Mouse (Mus musculus) MEL (cell line): ENCODE measurements around the gene Lix1. TPM values are rescaled to one million over a fixed set of nuclear protein-coding genes. Genes with fewer than 3 reads are reported as not detected.
"Not testable (repeated sequence)": the region's sequence is repeated elsewhere in the genome, so short reads cannot be mapped to it uniquely, and the experiment has no call there.

Source experiments
- DNase-seq: peaks from one replicate; pipeline ENCODE4 v3.0.0; 2011; ENCODE audit warnings: low read depth, low spot score
- H3K27ac ChIP-seq: 2 replicates; pipeline ENCODE4 v1.5.1; 2012; ENCODE audit warnings: low read depth, mild to moderate bottlenecking, control low read depth, low read length, moderate library complexity; ENCODE audit not compliant: control insufficient read depth
- H3K27me3 ChIP-seq, 2 experiments: fragments of 150-350 bp in 1 of 2; sonication (generic) in 1 of 2; 2 replicates each; pipeline ENCODE4 v1.6.1; 2012; ENCODE audit warnings: low read length in 2 of 2, mild to moderate bottlenecking in 2 of 2, improper control_type of control experiment in 1 of 2, moderate library complexity in 1 of 2; ENCODE audit not compliant: insufficient read depth in 2 of 2, control insufficient read depth in 1 of 2
- H3K36me3 ChIP-seq, 2 experiments: 2 replicates each; pipeline ENCODE4 v1.6.1; 2012 to 2014; ENCODE audit warnings: low read length in 2 of 2, improper control_type of control experiment in 1 of 2, inconsistent platforms in 1 of 2, mild to moderate bottlenecking in 1 of 2; ENCODE audit not compliant: insufficient read depth in 2 of 2, control insufficient read depth in 1 of 2
- H3K4me1 ChIP-seq, 2 experiments: fragments of 150-350 bp in 1 of 2; sonication (generic) in 1 of 2; 2 replicates each; pipeline ENCODE4 v1.6.1; 2012; ENCODE audit warnings: low read length in 2 of 2, improper control_type of control experiment in 1 of 2, mild to moderate bottlenecking in 1 of 2; ENCODE audit not compliant: insufficient read depth in 2 of 2, control insufficient read depth in 1 of 2
- H3K4me3 ChIP-seq, 2 experiments: fragments of 150-350 bp in 1 of 2; sonication (generic) in 1 of 2; 2 replicates each; pipeline ENCODE4 v1.5.1; 2012; ENCODE audit warnings: low read depth in 2 of 2, low read length in 2 of 2, mild to moderate bottlenecking in 2 of 2, moderate library complexity in 2 of 2, control low read depth in 1 of 2, improper control_type of control experiment in 1 of 2; ENCODE audit not compliant: control insufficient read depth in 1 of 2, insufficient read depth in 1 of 2
- H3K79me2 ChIP-seq: 2 replicates; pipeline ENCODE4 v1.6.1; 2012; ENCODE audit warnings: mild to moderate bottlenecking, low read length, moderate library complexity; ENCODE audit not compliant: control insufficient read depth, poor library complexity, insufficient read depth
- H3K9ac ChIP-seq: 2 replicates; pipeline ENCODE4 v1.6.1; 2012; ENCODE audit warnings: low read depth, mild to moderate bottlenecking, control low read depth, low read length, moderate library complexity; ENCODE audit not compliant: control insufficient read depth, poor library complexity, severe bottlenecking
- H3K9me3 ChIP-seq: fragments of 150-350 bp; sonication (generic); replicated peaks from 2 replicates; pipeline ENCODE4 v1.6.1; 2012; ENCODE audit warnings: mild to moderate bottlenecking, low read length, improper control_type of control experiment, moderate library complexity; ENCODE audit not compliant: insufficient read depth
- CHD1 ChIP-seq: IDR thresholded peaks from 2 replicates; pipeline ENCODE4 v1.6.1; 2012; ENCODE audit warnings: low read depth, mild to moderate bottlenecking, inconsistent platforms, low read length, improper control_type of control experiment
- CTCF ChIP-seq, 3 experiments: IDR thresholded peaks in 2 of 3; conservative IDR thresholded peaks in 1 of 3; 2 replicates each; pipeline ENCODE4 v1.5.1; 2011 to 2012; ENCODE audit warnings: low read length in 3 of 3, low read depth in 2 of 3, mild to moderate bottlenecking in 2 of 3, improper control_type of control experiment in 1 of 3, inconsistent platforms in 1 of 3, mixed read lengths in 1 of 3, moderate library complexity in 1 of 3; ENCODE audit not compliant: control insufficient read depth in 1 of 3, insufficient read depth in 1 of 3, poor library complexity in 1 of 3, severe bottlenecking in 1 of 3
- ETS1 ChIP-seq: IDR thresholded peaks from 2 replicates; pipeline ENCODE4 v1.6.1; 2012; ENCODE audit warnings: low read depth, mild to moderate bottlenecking, inconsistent platforms, low read length, improper control_type of control experiment, moderate library complexity
- MAFK ChIP-seq: IDR thresholded peaks from 2 replicates; pipeline ENCODE4 v1.6.1; 2011; ENCODE audit warnings: low read depth, mild to moderate bottlenecking, low read length, improper control_type of control experiment, borderline replicate concordance
- MAX ChIP-seq: IDR thresholded peaks from 2 replicates; pipeline ENCODE4 v1.6.1; 2011; ENCODE audit warnings: low read length, improper control_type of control experiment
- MAZ ChIP-seq: IDR thresholded peaks from 2 replicates; pipeline ENCODE4 v1.6.1; 2012; ENCODE audit warnings: low read depth, mild to moderate bottlenecking, inconsistent platforms, low read length, improper control_type of control experiment
- MYB ChIP-seq: IDR thresholded peaks from 2 replicates; pipeline ENCODE4 v1.6.1; 2011; ENCODE audit warnings: mild to moderate bottlenecking, low read depth, low read length, improper control_type of control experiment
- MYC ChIP-seq: IDR thresholded peaks from 2 replicates; pipeline ENCODE4 v1.6.1; 2011; ENCODE audit warnings: low read depth, mild to moderate bottlenecking, low read length, improper control_type of control experiment, moderate library complexity
- NELFE ChIP-seq: IDR thresholded peaks from 2 replicates; pipeline ENCODE4 v1.6.1; 2011; ENCODE audit warnings: low read depth, low read length, improper control_type of control experiment
- NRF1 ChIP-seq: IDR thresholded peaks from 2 replicates; pipeline ENCODE4 v1.6.1; 2014; ENCODE audit warnings: low read depth, mild to moderate bottlenecking, inconsistent platforms, low read length, improper control_type of control experiment, moderate library complexity; ENCODE audit not compliant: poor library complexity, insufficient read depth, severe bottlenecking
- POLR2AphosphoS2 ChIP-seq: IDR thresholded peaks from 2 replicates; pipeline ENCODE4 v1.6.1; 2011; ENCODE audit warnings: low read length, improper control_type of control experiment
- RAD21 ChIP-seq: IDR thresholded peaks from 2 replicates; pipeline ENCODE4 v1.6.1; 2011; ENCODE audit warnings: mild to moderate bottlenecking, low read depth, low read length, improper control_type of control experiment
- SIN3A ChIP-seq: IDR thresholded peaks from 2 replicates; pipeline ENCODE4 v1.6.1; 2012; ENCODE audit warnings: low read length, improper control_type of control experiment, inconsistent platforms
- TAL1 ChIP-seq: IDR thresholded peaks from 2 replicates; pipeline ENCODE4 v1.6.1; 2012; ENCODE audit warnings: mild to moderate bottlenecking, inconsistent platforms, low read length, moderate library complexity, mixed read lengths
- ZC3H11A ChIP-seq: IDR thresholded peaks from 2 replicates; pipeline ENCODE4 v1.6.1; 2012; ENCODE audit warnings: low read depth, mild to moderate bottlenecking, inconsistent platforms, low read length, improper control_type of control experiment
- ZKSCAN1 ChIP-seq: IDR thresholded peaks from 2 replicates; pipeline ENCODE4 v1.6.1; 2012; ENCODE audit warnings: low read depth, mild to moderate bottlenecking, inconsistent platforms, low read length, improper control_type of control experiment, moderate library complexity
- ZMIZ1 ChIP-seq: IDR thresholded peaks from 2 replicates; pipeline ENCODE4 v1.6.1; 2012; ENCODE audit warnings: low read depth, mild to moderate bottlenecking, inconsistent platforms, low read length, improper control_type of control experiment, moderate library complexity
- ZNF384 ChIP-seq: IDR thresholded peaks from 2 replicates; pipeline ENCODE4 v1.6.1; 2012; ENCODE audit warnings: low read depth, mild to moderate bottlenecking, inconsistent platforms, low read length, improper control_type of control experiment
- polyA plus RNA-seq, 2 experiments: library from polyadenylated mRNA; stranded (reverse) in 1 of 2; unstranded in 1 of 2; fragments of >175 nt in 1 of 2; fragments of >200 nt in 1 of 2; gene quantifications; 2 replicates each; pipeline versions ENCODE4 v1.2.1 to v1.2.4; 2012; ENCODE audit warnings: low replicate concordance in 2 of 2, low read depth in 1 of 2; ENCODE audit not compliant: insufficient read length in 2 of 2, insufficient read depth in 1 of 2, missing spikeins in 1 of 2
- total RNA-seq: library from RNA; depleted of rRNA; stranded (reverse); fragments of 300-350 nt; gene quantifications from 2 replicates; pipeline ENCODE4 v1.2.3, GENCODE M21; 2012

The Lix1 gene
- total and polyA plus RNA-seq, 3 experiments = not detected

DNA sequence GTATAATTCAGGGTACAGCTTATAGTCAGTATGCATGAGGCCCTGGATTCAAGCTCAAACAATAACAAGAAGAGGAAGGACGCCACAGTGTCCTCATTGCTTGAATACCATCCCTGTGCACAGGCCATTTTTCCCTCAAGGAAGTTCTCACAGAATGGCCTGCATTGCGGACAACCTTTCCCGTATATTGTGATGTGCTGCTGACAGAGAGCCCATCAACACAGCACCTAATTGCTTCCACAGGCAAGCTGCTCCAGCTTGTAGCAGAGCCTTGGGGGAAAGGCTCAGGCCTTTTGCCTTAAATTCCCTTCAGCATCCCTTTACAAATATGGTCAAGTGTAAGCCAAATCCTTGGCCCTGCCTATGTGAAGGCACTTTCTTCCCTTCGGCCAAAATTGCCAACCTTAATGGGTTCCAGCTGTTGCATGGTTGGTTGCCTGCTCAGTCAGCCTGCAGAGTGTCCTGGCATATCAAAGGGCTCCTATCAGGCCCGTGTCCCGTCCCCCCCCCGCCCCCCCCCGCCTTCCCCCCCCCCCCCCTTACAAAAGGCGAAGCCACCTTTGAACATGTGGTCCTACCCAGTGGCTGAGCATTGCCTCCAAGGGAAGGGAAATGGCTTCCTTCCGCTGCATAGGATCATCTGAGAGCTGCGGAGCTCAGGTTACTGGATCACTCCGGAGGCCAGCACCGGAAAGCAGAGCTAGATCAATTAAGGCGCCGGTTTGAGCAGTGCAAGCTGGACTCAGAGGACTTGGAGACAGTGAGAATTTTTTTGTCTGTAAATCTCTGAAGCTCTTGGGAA, 88.5 kb downstream of the Lix1 start:
- Histone ChIP-seq H3K9ac (no peak overlapping the region), H3K27ac (no peak overlapping the region), H3K27me3 (no peaks in the 10 kb centered on the region), H3K9me3 (no peaks in the 10 kb centered on the region), H3K79me2 (no peaks in the 10 kb centered on the region), H3K36me3 (no peaks in the 10 kb centered on the region), H3K4me1 (no peaks in the 10 kb centered on the region), H3K4me3 (no peak overlapping the region)
- no peak for DNase-seq
- TF ChIP-seq POLR2AphosphoS2 = no peak
- TF ChIP-seq MYC = no peak
- no peak for TF ChIP-seq ZC3H11A
- no peak for TF ChIP-seq NELFE
- no peak for TF ChIP-seq ETS1
- TF ChIP-seq ZNF384 = no peak
- TF ChIP-seq NRF1 = no peak
- TF ChIP-seq RAD21 = no peak
- TF ChIP-seq SIN3A = no peak

DNA sequence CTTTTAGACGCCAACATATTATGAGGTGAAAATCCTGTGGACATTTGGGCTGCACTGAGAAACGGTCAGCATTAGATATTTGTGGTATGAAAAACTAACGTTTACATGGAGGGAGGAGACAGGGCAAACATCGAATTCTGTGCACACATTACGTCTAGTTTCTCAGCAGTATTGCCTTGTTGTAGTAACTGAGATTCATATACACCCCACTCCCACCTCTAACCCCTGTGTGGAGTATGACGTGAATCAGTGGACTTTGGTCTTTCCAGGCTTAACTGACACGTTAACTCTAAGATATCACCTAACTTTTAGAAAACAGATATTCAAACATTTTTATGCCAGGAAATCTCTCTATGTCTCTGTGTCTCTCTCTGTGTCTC, 89.1 kb downstream of the Lix1 start:
- Histone ChIP-seq H3K27ac (no peak overlapping the region), H3K36me3 (no peaks in the 10 kb centered on the region), H3K9ac (no peak overlapping the region), H3K9me3 (no peaks in the 10 kb centered on the region), H3K79me2 (no peaks in the 10 kb centered on the region), H3K4me3 (no peak overlapping the region), H3K4me1 (peaks cover 0 to under 1% of the 10 kb centered on the region in 2 experiments; a peak in 1 of 4 replicates), H3K27me3 (no peaks in the 10 kb centered on the region)
- TF ChIP-seq MAX = no peak
- DNase-seq = no peak

DNA sequence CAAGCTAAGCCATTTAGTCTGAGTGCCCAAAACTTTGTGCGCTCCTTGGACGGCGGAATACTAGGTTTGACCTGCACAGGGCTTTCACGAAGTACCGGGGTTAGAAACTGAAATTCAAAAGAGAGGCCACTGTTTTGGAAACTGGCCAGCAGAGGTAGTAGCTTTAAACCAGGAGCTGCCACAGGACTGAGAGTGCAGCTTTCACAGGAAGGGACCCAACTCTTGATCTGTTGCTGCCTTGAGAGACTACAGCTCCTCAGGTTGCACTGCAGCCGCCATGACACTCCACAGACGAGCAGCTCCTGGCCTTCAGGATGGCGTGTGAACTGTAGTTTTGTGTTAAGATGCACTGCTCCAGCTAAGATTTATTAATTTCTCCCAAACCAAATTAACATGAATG, 89.6 kb downstream of the Lix1 start:
- H3K27me3 ChIP-seq = no peaks in the 10 kb centered on the region
- TF ChIP-seq MAX (no peak), TAL1 (no peak), ZNF384 (no peak), MAFK (no peak), ZMIZ1 (no peak), MYC (no peak), CTCF (IDR thresholded peaks at IDR 0.05 in 2 of 3, conservative IDR thresholded peaks at IDR 0.05 in 1 of 3; ENCODE audit: control insufficient read depth in 1 of 3, insufficient read depth in 1 of 3, low read depth in 2 of 3, low read length in 3 of 3, poor library complexity in 1 of 3, severe bottlenecking in 1 of 3) (no peak), RAD21 (no peak), ZKSCAN1 (no peak), MYB (no peak), CHD1 (no peak), POLR2AphosphoS2 (no peak), MAZ (no peak)
- TF ChIP-seq, all 39 proteins: peak for 0
- no peak for DNase-seq
- H3K27ac ChIP-seq = no peak overlapping the region
- H3K9ac ChIP-seq = no peak overlapping the region
- H3K9me3 ChIP-seq = no peaks in the 10 kb centered on the region
- no peaks in the 10 kb centered on the region for H3K79me2 ChIP-seq
- H3K4me3 ChIP-seq = no peak overlapping the region
- H3K36me3 ChIP-seq = no peaks in the 10 kb centered on the region; a peak in 1 of 4 replicates
- H3K4me1 ChIP-seq = peaks cover 0 to 3% of the 10 kb centered on the region in 2 experiments; a peak in 2 of 4 replicates

DNA sequence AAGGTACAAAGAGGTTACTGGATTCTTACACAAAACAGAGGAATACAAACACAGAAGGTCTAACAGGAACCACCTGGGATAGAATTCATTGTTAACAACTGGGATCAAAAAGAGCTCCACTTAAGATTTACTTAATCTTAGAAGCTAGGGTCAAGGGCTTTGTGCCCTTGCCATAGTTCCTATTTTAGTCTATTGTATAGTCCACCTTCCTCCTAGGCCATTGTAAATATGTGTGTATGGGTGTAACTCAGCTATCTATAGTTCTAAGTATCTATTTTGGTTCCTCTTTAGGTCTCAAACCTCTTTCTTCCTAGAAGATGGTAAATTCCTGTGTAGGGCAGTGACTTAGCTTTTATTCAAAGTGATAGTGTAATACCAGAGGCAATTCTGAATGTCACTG, 93.8 kb downstream of the Lix1 start:
- H3K27ac ChIP-seq, H3K9ac ChIP-seq, DNase-seq, H3K36me3 ChIP-seq, H3K9me3 ChIP-seq, H3K4me1 ChIP-seq, H3K27me3 ChIP-seq, H3K79me2 ChIP-seq, H3K4me3 ChIP-seq: not testable (repeated sequence)
